Mouse (Mus musculus) embryonic facial prominence, embryonic 13.5 days (tissue): ENCODE results near the gene Gm36210. TPM values are rescaled to one million over a fixed set of nuclear protein-coding genes. Genes with fewer than 3 reads are reported as not detected.

Experiments
- ATAC-seq: fragments of 200-750 bp; cut with Nextera tagmentation; 2 replicates; pipeline ENCODE4 v1.8.0; 2017; ENCODE audit warnings: low read depth; ENCODE audit not compliant: insufficient number of reproducible peaks, insufficient read depth, low FRiP score, low TSS enrichment
- H3K27ac ChIP-seq: fragments of 300-500 bp; sonication (generic); 2 replicates; pipeline ENCODE4 v1.5.1; 2015; ENCODE audit warnings: moderate library complexity, mild to moderate bottlenecking, inconsistent platforms
- H3K27me3 ChIP-seq: fragments of 300-500 bp; sonication (generic); 2 replicates; pipeline ENCODE4 v1.6.1; 2015; ENCODE audit warnings: mild to moderate bottlenecking, inconsistent platforms
- H3K36me3 ChIP-seq: fragments of 300-500 bp; sonication (generic); 2 replicates; pipeline ENCODE4 v1.6.1; 2015; ENCODE audit warnings: mild to moderate bottlenecking, inconsistent platforms
- H3K4me1 ChIP-seq: fragments of 300-500 bp; sonication (generic); 2 replicates; pipeline ENCODE4 v1.6.1; 2015; ENCODE audit warnings: inconsistent platforms
- H3K4me2 ChIP-seq: fragments of 300-500 bp; sonication (generic); 2 replicates; pipeline ENCODE4 v1.6.1; 2015; ENCODE audit warnings: moderate library complexity, mild to moderate bottlenecking, inconsistent platforms
- H3K4me3 ChIP-seq: fragments of 300-500 bp; sonication (generic); 2 replicates; pipeline ENCODE4 v1.5.1; 2015; ENCODE audit warnings: mild to moderate bottlenecking, inconsistent platforms
- H3K9ac ChIP-seq: fragments of 300-500 bp; sonication (generic); 2 replicates; pipeline ENCODE4 v1.6.1; 2015; ENCODE audit warnings: mild to moderate bottlenecking, inconsistent platforms
- H3K9me3 ChIP-seq: fragments of 300-500 bp; sonication (generic); 2 replicates; pipeline ENCODE4 v1.6.1; 2016; ENCODE audit warnings: inconsistent platforms
- WGBS: fragments of 180-500 bp; shearing (Covaris S2); methylation state at CpG from one replicate; pipeline ENCODE4 v1.1.7; 2015; ENCODE audit warnings: mixed read lengths; 5-methylcytosine and 5-hydroxymethylcytosine counted together
- polyA plus RNA-seq: library from polyadenylated mRNA; unstranded; fragments of >200 nt; fragmentation: Nextera tagmentation; extraction: Ambion mirVana; gene quantifications from 2 replicates; pipeline ENCODE4 v1.2.1, GENCODE M21; 2015

The Gm36210 gene
- polyA plus RNA-seq, 1 experiment from 2014 or later, result 0.15 TPM

DNA sequence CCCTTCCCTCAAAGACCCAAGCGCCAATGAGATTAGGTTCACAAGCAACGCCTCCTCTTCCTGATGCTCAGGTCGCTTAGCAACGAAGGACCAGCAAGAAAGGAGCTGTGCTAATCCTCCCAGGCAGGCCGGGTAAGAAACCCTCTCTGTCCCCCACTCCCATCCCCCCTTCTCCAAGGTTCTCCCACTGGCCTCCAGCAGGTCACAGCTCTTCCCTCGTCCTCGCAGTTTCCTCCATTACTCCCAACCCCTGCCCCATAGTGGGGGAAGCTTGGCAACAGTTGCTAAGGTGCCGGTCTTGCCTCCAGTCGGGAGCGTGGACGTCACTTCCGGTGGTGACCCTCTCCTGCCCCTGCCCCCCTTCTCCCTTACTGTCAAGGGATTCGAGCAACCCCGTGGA, 16.2 kb upstream of the Gm36210 start:
- ATAC-seq, result peak; percentile 33; the same call in 1 of the 2 replicates
- Histone ChIP-seq H3K27me3 (no peaks in the 10 kb centered on the region), H3K4me1 (peaks cover 56% of the 10 kb centered on the region), H3K4me2 (peak overlapping the region; percentile 80), H3K36me3 (peaks cover 39% of the 10 kb centered on the region), H3K9ac (peak overlapping the region; percentile 58), H3K9me3 (no peaks in the 10 kb centered on the region), H3K27ac (peak overlapping the region; percentile 90), H3K4me3 (peak overlapping the region; percentile 41)
- under 1% methylated on average over 14 of the region's 14 CpGs for WGBS

GRCm38 (mm10) chr7:4921824-4922482, 15.6 kb upstream of the Gm36210 start, which contains the start of gene Nat14:
Gene Nat14 (plus strand): TSS chr7:4922028.
- peaks cover 43% of the 10 kb centered on the region for H3K36me3 ChIP-seq
- ATAC-seq, result no peak
- peaks cover 57% of the 10 kb centered on the region for H3K4me1 ChIP-seq
- no peaks in the 10 kb centered on the region for H3K9me3 ChIP-seq
- WGBS, result 33% methylated on average over 8 of the region's 8 CpGs
- H3K27ac ChIP-seq, result peak within 1 kb of the TSS; percentile 90
- peak within 1 kb of the TSS; percentile 41 for H3K4me3 ChIP-seq
- H3K27me3 ChIP-seq, result no peaks in the 10 kb centered on the region
- peak within 1 kb of the TSS; percentile 58 for H3K9ac ChIP-seq
- H3K4me2 ChIP-seq, result peak within 1 kb of the TSS; percentile 80

- peaks cover 60% of the 10 kb centered on the region for H3K4me1 ChIP-seq
- no peaks in the 10 kb centered on the region for H3K27me3 ChIP-seq
- H3K4me3 ChIP-seq, result no peak overlapping the region
- WGBS, result 63% methylated on average over 23 of the region's 23 CpGs
- no peak for ATAC-seq
- no peaks in the 10 kb centered on the region for H3K9me3 ChIP-seq
- H3K27ac ChIP-seq, result peak overlapping the region; percentile 69
- no peak overlapping the region for H3K4me2 ChIP-seq
- peaks cover 43% of the 10 kb centered on the region for H3K36me3 ChIP-seq
- peak overlapping the region; percentile 36 for H3K9ac ChIP-seq
Observed at GRCm38 (mm10) chr7:4920976-4921823, 14.9 kb upstream of the Gm36210 start.

DNA sequence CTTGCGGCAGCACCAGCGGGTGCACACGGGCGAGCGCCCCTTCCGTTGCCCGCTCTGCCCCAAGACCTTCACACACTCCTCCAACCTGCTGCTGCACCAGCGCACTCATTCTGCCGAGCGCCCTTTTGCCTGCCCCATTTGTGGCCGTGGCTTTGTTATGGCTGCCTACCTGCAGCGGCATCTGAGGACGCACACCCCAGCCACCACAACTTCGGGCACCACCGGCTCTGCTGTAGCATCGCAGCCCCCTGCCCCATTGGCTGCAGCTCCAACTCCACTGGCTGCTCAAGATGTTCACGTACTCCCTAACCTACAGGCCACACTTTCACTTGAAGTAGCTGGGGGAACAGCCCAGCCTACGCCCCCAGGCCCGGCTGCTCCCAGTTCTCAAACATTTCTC, 14.2 kb upstream of the Gm36210 start:
- Histone ChIP-seq H3K9me3 (no peaks in the 10 kb centered on the region), H3K36me3 (peaks cover 43% of the 10 kb centered on the region), H3K4me2 (no peak overlapping the region), H3K27me3 (no peaks in the 10 kb centered on the region), H3K4me1 (peaks cover 56% of the 10 kb centered on the region), H3K4me3 (no peak overlapping the region), H3K27ac (no peak overlapping the region), H3K9ac (no peak overlapping the region)
- no peak for ATAC-seq
- WGBS, result 93% methylated on average over 19 of the region's 19 CpGs

- no peak overlapping the region for H3K27ac ChIP-seq
- no peak overlapping the region for H3K4me2 ChIP-seq
- H3K4me1 ChIP-seq, result peaks cover 51% of the 10 kb centered on the region
- 90% methylated on average over 21 of the region's 21 CpGs for WGBS
- H3K27me3 ChIP-seq, result no peaks in the 10 kb centered on the region
- no peak for ATAC-seq
- no peaks in the 10 kb centered on the region for H3K9me3 ChIP-seq
- H3K4me3 ChIP-seq, result no peak overlapping the region
- peaks cover 43% of the 10 kb centered on the region for H3K36me3 ChIP-seq
- H3K9ac ChIP-seq, result no peak overlapping the region
Observed at GRCm38 (mm10) chr7:4919971-4920370, 13.7 kb upstream of the Gm36210 start.

GRCm38 (mm10) chr7:4919096-4919495, 12.8 kb upstream of the Gm36210 start:
- no peaks in the 10 kb centered on the region for H3K27me3 ChIP-seq
- 88% methylated on average over 21 of the region's 21 CpGs for WGBS
- no peak overlapping the region for H3K4me3 ChIP-seq
- H3K9me3 ChIP-seq, result no peaks in the 10 kb centered on the region
- no peak for ATAC-seq
- H3K27ac ChIP-seq, result no peak overlapping the region
- H3K36me3 ChIP-seq, result peaks cover 43% of the 10 kb centered on the region
- peaks cover 48% of the 10 kb centered on the region for H3K4me1 ChIP-seq
- H3K9ac ChIP-seq, result no peak overlapping the region
- H3K4me2 ChIP-seq, result no peak overlapping the region

- peaks cover 43% of the 10 kb centered on the region for H3K36me3 ChIP-seq
- no peak overlapping the region for H3K4me2 ChIP-seq
- H3K4me1 ChIP-seq, result peaks cover 44% of the 10 kb centered on the region
- H3K27me3 ChIP-seq, result no peaks in the 10 kb centered on the region
- 91% methylated on average over 15 of the region's 15 CpGs for WGBS
- no peak overlapping the region for H3K4me3 ChIP-seq
- H3K9me3 ChIP-seq, result no peaks in the 10 kb centered on the region
- no peak for ATAC-seq
- no peak overlapping the region for H3K9ac ChIP-seq
- no peak overlapping the region for H3K27ac ChIP-seq
Observed at GRCm38 (mm10) chr7:4918681-4919080, 12.4 kb upstream of the Gm36210 start.

DNA sequence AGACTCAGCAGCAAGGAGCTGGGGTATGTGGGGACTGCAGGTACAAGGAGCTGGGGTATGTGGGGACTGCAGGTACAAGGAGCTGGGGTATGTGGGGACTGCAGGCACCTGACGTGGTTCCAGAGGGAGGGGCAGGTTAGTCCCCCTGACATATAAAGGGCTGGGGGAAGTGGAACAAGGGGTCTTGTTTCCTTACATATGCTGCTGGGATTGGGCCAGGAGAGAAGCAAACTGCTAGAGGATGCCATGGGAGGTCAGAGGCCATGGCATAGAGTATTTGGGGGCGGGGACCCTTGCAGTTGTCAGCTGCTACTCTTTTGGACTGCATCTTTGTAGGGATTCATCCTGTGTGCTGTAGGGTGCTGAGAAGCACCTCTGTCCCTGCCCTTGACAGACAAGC, 11.2 kb upstream of the Gm36210 start:
- 92% methylated on average over 2 of the region's 2 CpGs for WGBS
- Histone ChIP-seq H3K9me3 (no peaks in the 10 kb centered on the region), H3K4me2 (no peak overlapping the region), H3K27me3 (no peaks in the 10 kb centered on the region), H3K36me3 (peaks cover 43% of the 10 kb centered on the region), H3K27ac (no peak overlapping the region), H3K4me1 (peaks cover 32% of the 10 kb centered on the region), H3K9ac (0 out of 2 replicates have a peak overlapping the region, but pooled peaks have one; percentile 87), H3K4me3 (no peak overlapping the region)
- ATAC-seq, result no peak

GRCm38 (mm10) chr7:4915669-4916416, 9.5 kb upstream of the Gm36210 start:
- H3K4me1 ChIP-seq, result peaks cover 18% of the 10 kb centered on the region
- peak overlapping the region; percentile 63 for H3K4me3 ChIP-seq
- peak overlapping the region; percentile 99 for H3K27ac ChIP-seq
- peak; percentile 27; the same call in 1 of the 2 replicates for ATAC-seq
- peaks cover 37% of the 10 kb centered on the region for H3K36me3 ChIP-seq
- no peaks in the 10 kb centered on the region for H3K9me3 ChIP-seq
- H3K9ac ChIP-seq, result peak overlapping the region; percentile 87
- peak overlapping the region; percentile 68 for H3K4me2 ChIP-seq
- no peaks in the 10 kb centered on the region for H3K27me3 ChIP-seq
- WGBS, result 17% methylated on average over 14 of the region's 14 CpGs

DNA sequence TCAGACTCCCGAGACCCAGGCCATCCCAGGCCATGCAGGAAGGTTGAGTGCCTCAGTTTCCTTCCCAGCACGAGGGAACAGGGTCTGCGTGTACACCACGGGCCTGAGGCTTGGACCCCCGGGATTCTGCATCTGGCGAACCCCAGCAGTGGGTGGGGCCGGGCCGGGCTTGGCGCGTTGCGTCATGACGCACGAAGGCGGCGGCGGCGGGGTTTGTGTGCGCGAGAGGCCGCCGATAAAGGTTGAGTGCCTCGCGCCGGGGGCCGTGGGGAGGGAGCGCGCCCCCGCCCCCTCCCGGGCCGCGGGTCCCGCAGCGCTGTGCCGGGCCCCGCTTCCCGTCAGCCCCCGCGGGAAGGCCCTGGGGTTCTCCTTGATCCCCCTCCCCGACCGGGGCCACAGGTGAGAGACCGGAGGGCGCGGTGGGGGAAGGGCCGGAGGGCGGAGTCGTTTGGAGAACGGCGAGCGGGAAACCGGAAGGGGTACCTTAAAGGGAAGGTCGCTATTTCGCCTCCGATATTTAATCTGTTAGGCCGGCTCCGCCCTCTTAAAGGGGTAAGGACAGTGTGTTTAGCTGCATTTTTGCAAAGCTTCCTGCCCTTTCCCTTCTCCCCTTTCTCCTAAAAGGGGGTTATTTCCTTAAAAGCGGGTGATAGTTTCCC, 8.8 kb upstream of the Gm36210 start, which contains the start of gene Zfp628:
Gene Zfp628, plus strand, starts transcription at position 211 of the 659 bp plus-strand sequence.
- Histone ChIP-seq H3K4me1 (peaks cover 18% of the 10 kb centered on the region), H3K36me3 (peaks cover 30% of the 10 kb centered on the region), H3K27me3 (no peaks in the 10 kb centered on the region), H3K9me3 (no peaks in the 10 kb centered on the region), H3K4me2 (peak within 1 kb of the TSS; percentile 68), H3K4me3 (peak within 1 kb of the TSS; percentile 63), H3K27ac (peak within 1 kb of the TSS; percentile 99), H3K9ac (peak within 1 kb of the TSS; percentile 87)
- ATAC-seq, result peak; percentile 82
- WGBS, result under 1% methylated on average over 56 of the region's 56 CpGs

GRCm38 (mm10) chr7:4912248-4912647, 5.9 kb upstream of the Gm36210 start:
- 63% methylated on average over 5 of the region's 5 CpGs for WGBS
- peak overlapping the region; percentile 51; the same call in 1 of the 2 replicates for H3K27ac ChIP-seq
- no peak for ATAC-seq
- H3K9ac ChIP-seq, result no peak overlapping the region
- no peak overlapping the region for H3K4me2 ChIP-seq
- no peak overlapping the region for H3K4me3 ChIP-seq
- H3K4me1 ChIP-seq, result peaks cover 18% of the 10 kb centered on the region
- H3K27me3 ChIP-seq, result no peaks in the 10 kb centered on the region
- H3K36me3 ChIP-seq, result 0 out of 2 replicates have a peak, but pooled peaks cover 1% of the 10 kb centered on the region
- H3K9me3 ChIP-seq, result no peaks in the 10 kb centered on the region
